Mouse (Mus musculus) lung, adult 10 weeks (tissue): Measurements from ENCODE around the gene Vmn1r67. TPM values are rescaled to one million over a fixed set of nuclear protein-coding genes. Genes with fewer than 3 reads are reported as not detected.

Experiments used
- polyA plus RNA-seq: library from polyadenylated mRNA; stranded (reverse); fragments of 350-450 nt; fragmentation: Illumina TruSeq; extraction: RNeasy Lipid Tissue Mini Kit (QIAGEN cat#74804); gene quantifications from one replicate; pipeline ENCODE4 v1.2.3, GENCODE M21; 2014; ENCODE audit warnings: low read depth, low replicate concordance; ENCODE audit not compliant: insufficient read depth

Gene Vmn1r67
- polyA plus RNA-seq = not detected

GRCm38 (mm10) chr7:10443031-10443430 lies at the start of gene Vmn1r67:
Vmn1r67 (plus strand) TSS chr7:10443331.

GRCm38 (mm10) chr7:10494786-10495521 lies 51.8 kb downstream of the Vmn1r67 start, which contains the start of gene Zik1:
Zik1 (minus strand) TSS chr7:10495394.

Other genes starting within 250 kb of the Vmn1r67 start
- not detected for gene Vmn1r66, start 165.3 kb upstream of the Vmn1r67 start, polyA plus RNA-seq
- 0.71 TPM for gene Zik1, start 52.1 kb downstream of the Vmn1r67 start, polyA plus RNA-seq
- gene Vmn1r68, start 115.2 kb downstream of the Vmn1r67 start, polyA plus RNA-seq = not detected
- not detected for gene Vmn1r69, start 170.3 kb downstream of the Vmn1r67 start, polyA plus RNA-seq
- not detected for gene Vmn1r70, start 188.2 kb downstream of the Vmn1r67 start, polyA plus RNA-seq
- not detected for gene Nlrp4b, start 244.5 kb downstream of the Vmn1r67 start, polyA plus RNA-seq